Comparison of ENCODE assay signal across 7 mouse cellular contexts in genomic region chr4:155408695-155409057, GRCm38 (mm10). TPM values are rescaled to one million over a fixed set of nuclear protein-coding genes. Genes with fewer than 3 reads are reported as not detected.
DNase-seq lines count a peak whose midpoint lies in the region; ATAC-seq and TF ChIP-seq lines count a peak whose summit lies in the region.

No protein-coding gene starts in this region.

- peak overlapping the region; percentile 43 for H3K4me3 ChIP-seq in lung, embryonic 16.5 days (ENCODE audit: low read length)
- H3K4me3 ChIP-seq in forebrain, embryonic 11.5 days (ENCODE audit: low read depth, low read length): peak overlapping the region; percentile 48
- peak overlapping the region; percentile 51 for H3K4me3 ChIP-seq in limb, embryonic 11.5 days (ENCODE audit: low read depth, low read length)
- H3K4me3 ChIP-seq in small intestine, adult 2 months (ENCODE audit: low read depth, low read length): peak overlapping the region; percentile 54

- TF ChIP-seq POLR2A in small intestine, adult 2 months (IDR thresholded peaks at IDR 0.05; ENCODE audit: low read depth, low read length): no peak

- H3K9ac ChIP-seq in lung, embryonic 16.5 days (ENCODE audit: low read length): no peak overlapping the region
- H3K9ac ChIP-seq in forebrain, embryonic 11.5 days (ENCODE audit: low read length): peak overlapping the region; percentile 40; the same call in 1 of the 2 replicates
- peak overlapping the region; percentile 47 for H3K9ac ChIP-seq in limb, embryonic 11.5 days (ENCODE audit: low read length)

- ATAC-seq in lung, embryonic 16.5 days (ENCODE audit: low read depth): 0 out of 2 replicates have a peak, but pooled peaks have one; percentile 20
- peak; percentile 61 for ATAC-seq in forebrain, embryonic 11.5 days (replicated peaks; ENCODE audit: low FRiP score)
- peak; percentile 53; the same call in 1 of the 2 replicates for ATAC-seq in limb, embryonic 11.5 days (ENCODE audit: insufficient number of reproducible peaks, low FRiP score, low TSS enrichment, low read depth)

- H3K36me3 ChIP-seq in lung, embryonic 16.5 days (ENCODE audit: control insufficient read depth, insufficient read depth, low read length): no peaks in the 10 kb centered on the region
- no peaks in the 10 kb centered on the region for H3K36me3 ChIP-seq in forebrain, embryonic 11.5 days (ENCODE audit: control insufficient read depth, insufficient read depth, low read length)
- no peaks in the 10 kb centered on the region for H3K36me3 ChIP-seq in limb, embryonic 11.5 days (ENCODE audit: control insufficient read depth, insufficient read depth, low read length)
- H3K36me3 ChIP-seq in small intestine, adult 2 months (ENCODE audit: control insufficient read depth, insufficient read depth, low read length): no peaks in the 10 kb centered on the region

- 0 out of 2 replicates have a peak, but pooled peaks cover 2% of the 10 kb centered on the region for H3K27me3 ChIP-seq in lung, embryonic 16.5 days (ENCODE audit: control insufficient read depth, insufficient read depth, low read depth, low read length)
- H3K27me3 ChIP-seq in forebrain, embryonic 11.5 days (ENCODE audit: control insufficient read depth, insufficient read depth, low read length): no peaks in the 10 kb centered on the region
- H3K27me3 ChIP-seq in limb, embryonic 11.5 days (ENCODE audit: control insufficient read depth, insufficient read depth, low read length): no peaks in the 10 kb centered on the region
- H3K27me3 ChIP-seq in small intestine, adult 2 months (ENCODE audit: control insufficient read depth, insufficient read depth, low read length): no peaks in the 10 kb centered on the region

- H3K4me1 ChIP-seq in lung, embryonic 16.5 days (replicated peaks; ENCODE audit: control insufficient read depth, insufficient read depth, low read length): peaks cover 2% of the 10 kb centered on the region; the same call in 1 of the 2 replicates
- 0 out of 2 replicates have a peak, but pooled peaks cover 2% of the 10 kb centered on the region for H3K4me1 ChIP-seq in forebrain, embryonic 11.5 days (replicated peaks; ENCODE audit: control insufficient read depth, insufficient read depth, low read length)
- H3K4me1 ChIP-seq in limb, embryonic 11.5 days (ENCODE audit: control insufficient read depth, insufficient read depth, low read length): peaks cover 4% of the 10 kb centered on the region; the same call in 1 of the 2 replicates
- H3K4me1 ChIP-seq in small intestine, adult 2 months (ENCODE audit: control insufficient read depth, insufficient read depth, insufficient read length, low read length): peaks cover 6% of the 10 kb centered on the region

- peak overlapping the region; percentile 61 for H3K4me2 ChIP-seq in lung, embryonic 16.5 days (ENCODE audit: low read depth, low read length)
- H3K4me2 ChIP-seq in forebrain, embryonic 11.5 days (ENCODE audit: low read depth, low read length, severe bottlenecking): peak overlapping the region; percentile 83
- H3K4me2 ChIP-seq in limb, embryonic 11.5 days (ENCODE audit: low read depth, severe bottlenecking): peak overlapping the region; percentile 88

- DNase-seq in lung, postnatal 10 days: no peak
- DNase-seq in forebrain, embryonic 11.5 days (ENCODE audit: low spot score): no peak
- no peak for DNase-seq in limb, embryonic 11.5 days (ENCODE audit: low spot score)
- DNase-seq in left cerebral cortex, adult 9 months (ENCODE audit: low spot score in 2 of 2): no peak
- no peak for DNase-seq in thymus, postnatal 10 days (ENCODE audit: low spot score in 2 of 2)

- H3K27ac ChIP-seq in lung, embryonic 16.5 days (ENCODE audit: low read length): no peak overlapping the region
- no peak overlapping the region for H3K27ac ChIP-seq in forebrain, embryonic 11.5 days (ENCODE audit: low read depth, low read length)
- H3K27ac ChIP-seq in limb, embryonic 11.5 days (replicated peaks; ENCODE audit: low read depth, low read length): 0 out of 2 replicates have a peak overlapping the region, but pooled peaks have one; percentile 39
- no peak overlapping the region for H3K27ac ChIP-seq in small intestine, adult 2 months (ENCODE audit: insufficient read depth, low read depth, low read length)

- 3% methylated on average over 8 of the region's 8 CpGs for WGBS in lung, embryonic 16.5 days
- 2% methylated on average over 8 of the region's 8 CpGs for WGBS in forebrain, embryonic 11.5 days
- WGBS in limb, embryonic 11.5 days: 1% methylated on average over 8 of the region's 8 CpGs
- WGBS in small intestine, adult 2 months: 11% methylated on average over 8 of the region's 8 CpGs

- TF ChIP-seq CTCF in small intestine, adult 2 months (IDR thresholded peaks at IDR 0.05; ENCODE audit: extremely low read depth, insufficient read length, insufficient replicate concordance, low read depth, low read length): peak; percentile 23; the same call in 1 of the 2 replicates

- H3K9me3 ChIP-seq in lung, embryonic 16.5 days (ENCODE audit: control insufficient read depth, low read length): peaks cover 3% of the 10 kb centered on the region; the same call in 1 of the 2 replicates
- no peaks in the 10 kb centered on the region for H3K9me3 ChIP-seq in forebrain, embryonic 11.5 days (ENCODE audit: control insufficient read depth, low read length)
- H3K9me3 ChIP-seq in limb, embryonic 11.5 days (ENCODE audit: control insufficient read depth, low read length): no peaks in the 10 kb centered on the region

RNA-seq across cellular contexts. Expression of gene Cfap74, which starts 0.3 kb away (rescaled TPM):
- polyA plus RNA-seq in lung, embryonic 16.5 days (2015; fragmentation: Nextera tagmentation; extraction: Ambion mirVana): 2.8 and 3.0 TPM in 2 replicates
- 8.7 and 9.1 TPM in 2 replicates for polyA plus RNA-seq in forebrain, embryonic 11.5 days (2014; fragmentation: Nextera tagmentation; extraction: Ambion mirVana)
- polyA plus RNA-seq in limb, embryonic 11.5 days (2014; fragmentation: Nextera tagmentation; extraction: Ambion mirVana): 5.1 and 6.1 TPM in 2 replicates
- polyA plus RNA-seq in small intestine, adult 2 months (2012; rRNA removed): 0.11 and 1.4 TPM in 2 replicates

RNA-seq across cellular contexts. Expression of gene Gabrd, which starts 10.8 kb away (rescaled TPM):
- 0.08 and 0.16 TPM in 2 replicates for polyA plus RNA-seq in lung, embryonic 16.5 days (2015; fragmentation: Nextera tagmentation; extraction: Ambion mirVana)
- polyA plus RNA-seq in forebrain, embryonic 11.5 days (2014; fragmentation: Nextera tagmentation; extraction: Ambion mirVana): not detected in 2 replicates
- 0.08 TPM in 1 of 2 replicates, not detected in the other for polyA plus RNA-seq in limb, embryonic 11.5 days (2014; fragmentation: Nextera tagmentation; extraction: Ambion mirVana)
- polyA plus RNA-seq in small intestine, adult 2 months (2012; rRNA removed): 0.55 and 1.3 TPM in 2 replicates

RNA-seq across cellular contexts. Expression of gene Prkcz, which starts 47.5 kb away (rescaled TPM):
- polyA plus RNA-seq in lung, embryonic 16.5 days (2015; fragmentation: Nextera tagmentation; extraction: Ambion mirVana): 20.6 and 21.1 TPM in 2 replicates
- polyA plus RNA-seq in forebrain, embryonic 11.5 days (2014; fragmentation: Nextera tagmentation; extraction: Ambion mirVana): 16.5 and 20.8 TPM in 2 replicates
- polyA plus RNA-seq in limb, embryonic 11.5 days (2014; fragmentation: Nextera tagmentation; extraction: Ambion mirVana): 6.3 and 9.3 TPM in 2 replicates
- 22.1 and 73.8 TPM in 2 replicates for polyA plus RNA-seq in small intestine, adult 2 months (2012; rRNA removed)
